Mouse (Mus musculus) midbrain, embryonic 12.5 days (tissue): ENCODE measurements around the gene Apeh. TPM values are rescaled to one million over a fixed set of nuclear protein-coding genes. Genes with fewer than 3 reads are reported as not detected.

ENCODE experiments used
- ATAC-seq: fragments of 200-750 bp; cut with Nextera tagmentation; 2 replicates; pipeline ENCODE4 v1.8.0; 2017; ENCODE audit warnings: low read depth, moderate TSS enrichment, moderate library complexity; ENCODE audit not compliant: low FRiP score
- H3K27ac ChIP-seq: fragments of 300-500 bp; sonication (generic); replicated peaks from 2 replicates; pipeline ENCODE4 v1.5.1; 2016; ENCODE audit warnings: mild to moderate bottlenecking
- H3K27me3 ChIP-seq: fragments of 300-500 bp; sonication (generic); 2 replicates; pipeline ENCODE4 v1.6.1; 2016; ENCODE audit warnings: mild to moderate bottlenecking
- H3K36me3 ChIP-seq: fragments of 300-500 bp; sonication (generic); 2 replicates; pipeline ENCODE4 v1.6.1; 2016
- H3K4me1 ChIP-seq: fragments of 300-500 bp; sonication (generic); 2 replicates; pipeline ENCODE4 v1.6.1; 2016
- H3K4me2 ChIP-seq: fragments of 300-500 bp; sonication (generic); replicated peaks from 2 replicates; pipeline ENCODE4 v1.6.1; 2016; ENCODE audit warnings: mild to moderate bottlenecking, moderate library complexity
- H3K4me3 ChIP-seq: fragments of 300-500 bp; sonication (generic); 2 replicates; pipeline ENCODE4 v1.5.1; 2016; ENCODE audit warnings: mild to moderate bottlenecking
- H3K9ac ChIP-seq: fragments of 300-500 bp; sonication (generic); replicated peaks from 2 replicates; pipeline ENCODE4 v1.6.1; 2016; ENCODE audit warnings: mild to moderate bottlenecking, moderate library complexity
- H3K9me3 ChIP-seq: fragments of 300-500 bp; sonication (generic); 2 replicates; pipeline ENCODE4 v1.6.1; 2016; ENCODE audit warnings: mild to moderate bottlenecking
- WGBS: fragments of 180-500 bp; shearing (Covaris S2); methylation state at CpG from one replicate; pipeline ENCODE4 v1.1.7; 2016; 5-methylcytosine and 5-hydroxymethylcytosine counted together
- polyA plus RNA-seq: library from polyadenylated mRNA; unstranded; fragments of >200 nt; fragmentation: Nextera tagmentation; extraction: Ambion mirVana; gene quantifications from 2 replicates; pipeline ENCODE4 v1.2.1, GENCODE M21; 2016

The Apeh gene
- polyA plus RNA-seq, 1 experiment from 2014 or later, result 63.2 TPM

- WGBS, result 77% methylated on average over 43 of the region's 43 CpGs
- H3K4me2 ChIP-seq, result no peak overlapping the region
- ATAC-seq, result no peak
Measured at GRCm38 (mm10) chr9:108115290-108116077, 21.1 kb upstream of the Apeh start.

GRCm38 (mm10) chr9:108112719-108113340, 18.4 kb upstream of the Apeh start:
- peaks cover 61% of the 10 kb centered on the region for H3K36me3 ChIP-seq
- ATAC-seq, result no peak
- H3K9ac ChIP-seq, result no peak overlapping the region
- WGBS, result 97% methylated on average over 18 of the region's 18 CpGs
- peaks cover 13% of the 10 kb centered on the region for H3K4me1 ChIP-seq
- H3K9me3 ChIP-seq, result no peaks in the 10 kb centered on the region
- no peak overlapping the region for H3K4me2 ChIP-seq
- no peak overlapping the region for H3K27ac ChIP-seq
- H3K4me3 ChIP-seq, result no peak overlapping the region
- H3K27me3 ChIP-seq, result peaks cover 29% of the 10 kb centered on the region

More at GRCm38 (mm10) chr9:108115290-108116077, 21.1 kb upstream of the Apeh start:
- peaks cover 23% of the 10 kb centered on the region for H3K27me3 ChIP-seq
- H3K9me3 ChIP-seq, result no peaks in the 10 kb centered on the region
- H3K4me3 ChIP-seq, result no peak overlapping the region
- H3K4me1 ChIP-seq, result peaks cover 16% of the 10 kb centered on the region
- no peak overlapping the region for H3K27ac ChIP-seq
- H3K9ac ChIP-seq, result no peak overlapping the region
- peaks cover 57% of the 10 kb centered on the region for H3K36me3 ChIP-seq

GRCm38 (mm10) chr9:108111593-108112121, 17.3 kb upstream of the Apeh start:
- no peak for ATAC-seq
- no peaks in the 10 kb centered on the region for H3K9me3 ChIP-seq
- no peak overlapping the region for H3K9ac ChIP-seq
- H3K36me3 ChIP-seq, result peaks cover 66% of the 10 kb centered on the region
- peaks cover 13% of the 10 kb centered on the region for H3K4me1 ChIP-seq
- H3K4me3 ChIP-seq, result peak overlapping the region; percentile 10
- H3K4me2 ChIP-seq, result peak overlapping the region; percentile 35
- H3K27me3 ChIP-seq, result peaks cover 29% of the 10 kb centered on the region
- 75% methylated on average over 17 of the region's 17 CpGs for WGBS
- H3K27ac ChIP-seq, result peak overlapping the region; percentile 4; the same call in 1 of the 2 replicates

- ATAC-seq, result no peak
- Histone ChIP-seq H3K9me3 (no peaks in the 10 kb centered on the region), H3K4me2 (peak overlapping the region; percentile 35), H3K27ac (peak overlapping the region; percentile 4; the same call in 1 of the 2 replicates), H3K9ac (no peak overlapping the region), H3K27me3 (peaks cover 27% of the 10 kb centered on the region), H3K4me1 (peaks cover 13% of the 10 kb centered on the region), H3K4me3 (peak overlapping the region; percentile 10), H3K36me3 (peaks cover 65% of the 10 kb centered on the region)
- 20% methylated on average over 22 of the region's 22 CpGs for WGBS
Measured at GRCm38 (mm10) chr9:108111101-108111592, 16.7 kb upstream of the Apeh start.

GRCm38 (mm10) chr9:108110160-108110559, 15.8 kb upstream of the Apeh start:
- H3K4me1 ChIP-seq, result peaks cover 20% of the 10 kb centered on the region
- no peak for ATAC-seq
- 90% methylated on average over 16 of the region's 16 CpGs for WGBS
- no peaks in the 10 kb centered on the region for H3K9me3 ChIP-seq
- peaks cover 62% of the 10 kb centered on the region for H3K36me3 ChIP-seq
- no peak overlapping the region for H3K27ac ChIP-seq
- no peak overlapping the region for H3K9ac ChIP-seq
- H3K4me3 ChIP-seq, result no peak overlapping the region
- no peak overlapping the region for H3K4me2 ChIP-seq
- H3K27me3 ChIP-seq, result peaks cover 21% of the 10 kb centered on the region

GRCm38 (mm10) chr9:108107867-108108266, 13.5 kb upstream of the Apeh start:
- 95% methylated on average over 16 of the region's 16 CpGs for WGBS
- Histone ChIP-seq H3K27me3 (peaks cover 25% of the 10 kb centered on the region), H3K4me2 (no peak overlapping the region), H3K4me3 (no peak overlapping the region), H3K9me3 (no peaks in the 10 kb centered on the region), H3K27ac (no peak overlapping the region), H3K36me3 (peaks cover 49% of the 10 kb centered on the region), H3K9ac (no peak overlapping the region), H3K4me1 (peaks cover 30% of the 10 kb centered on the region)
- no peak for ATAC-seq

GRCm38 (mm10) chr9:108106090-108106489, 11.7 kb upstream of the Apeh start:
- peaks cover 49% of the 10 kb centered on the region for H3K36me3 ChIP-seq
- no peaks in the 10 kb centered on the region for H3K9me3 ChIP-seq
- no peak overlapping the region for H3K4me2 ChIP-seq
- H3K27ac ChIP-seq, result no peak overlapping the region
- no peak for ATAC-seq
- H3K4me3 ChIP-seq, result no peak overlapping the region
- WGBS, result 89% methylated on average over 23 of the region's 23 CpGs
- no peak overlapping the region for H3K9ac ChIP-seq
- peaks cover 17% of the 10 kb centered on the region for H3K27me3 ChIP-seq
- H3K4me1 ChIP-seq, result peaks cover 24% of the 10 kb centered on the region

- Histone ChIP-seq H3K9me3 (no peaks in the 10 kb centered on the region), H3K4me2 (no peak overlapping the region), H3K27ac (no peak overlapping the region), H3K9ac (no peak overlapping the region), H3K4me1 (peaks cover 18% of the 10 kb centered on the region), H3K4me3 (no peak overlapping the region), H3K36me3 (peaks cover 47% of the 10 kb centered on the region), H3K27me3 (peaks cover 11% of the 10 kb centered on the region)
- WGBS, result 71% methylated on average over 12 of the region's 12 CpGs
- no peak for ATAC-seq
Measured at GRCm38 (mm10) chr9:108105549-108105863, 11.1 kb upstream of the Apeh start.

GRCm38 (mm10) chr9:108104766-108105548, 10.6 kb upstream of the Apeh start:
- H3K36me3 ChIP-seq, result peaks cover 47% of the 10 kb centered on the region
- peak overlapping the region; percentile 20; the same call in 1 of the 2 replicates for H3K9ac ChIP-seq
- no peak overlapping the region for H3K4me3 ChIP-seq
- H3K4me1 ChIP-seq, result peaks cover 17% of the 10 kb centered on the region
- H3K27ac ChIP-seq, result peak overlapping the region; percentile 49; the same call in 1 of the 2 replicates
- no peaks in the 10 kb centered on the region for H3K9me3 ChIP-seq
- ATAC-seq, result 0 out of 2 replicates have a peak, but pooled peaks have one; percentile 23
- WGBS, result 33% methylated on average over 31 of the region's 31 CpGs
- peak overlapping the region; percentile 4; the same call in 1 of the 2 replicates for H3K4me2 ChIP-seq
- peaks cover 10% of the 10 kb centered on the region for H3K27me3 ChIP-seq

GRCm38 (mm10) chr9:108099619-108100018, 5.2 kb upstream of the Apeh start:
- Histone ChIP-seq H3K4me2 (no peak overlapping the region), H3K9me3 (no peaks in the 10 kb centered on the region), H3K36me3 (peaks cover 28% of the 10 kb centered on the region), H3K4me3 (no peak overlapping the region), H3K27me3 (no peaks in the 10 kb centered on the region), H3K9ac (0 out of 2 replicates have a peak overlapping the region, but pooled peaks have one; percentile 20), H3K27ac (no peak overlapping the region), H3K4me1 (peaks cover 17% of the 10 kb centered on the region)
- WGBS, result 82% methylated on average over 8 of the region's 8 CpGs
- ATAC-seq, result no peak

GRCm38 (mm10) chr9:108095949-108096712, 1.7 kb upstream of the Apeh start:
- Histone ChIP-seq H3K4me3 (no peak overlapping the region), H3K4me2 (no peak overlapping the region), H3K36me3 (peaks cover 26% of the 10 kb centered on the region)

More at GRCm38 (mm10) chr9:108095949-108096712, 1.7 kb upstream of the Apeh start:
- Histone ChIP-seq H3K4me1 (peaks cover 28% of the 10 kb centered on the region), H3K27me3 (no peaks in the 10 kb centered on the region), H3K9ac (no peak overlapping the region), H3K9me3 (no peaks in the 10 kb centered on the region), H3K27ac (no peak overlapping the region)
- 68% methylated on average over 10 of the region's 10 CpGs for WGBS
- ATAC-seq, result no peak
